Mouse (Mus musculus) kidney, embryonic 16.5 days (tissue): ENCODE results near the gene Prkd2. TPM values are rescaled to one million over a fixed set of nuclear protein-coding genes. Genes with fewer than 3 reads are reported as not detected.

Source experiments
- ATAC-seq: fragments of 200-750 bp; cut with Nextera tagmentation; 2 replicates; pipeline ENCODE4 v1.8.0; 2017; ENCODE audit warnings: moderate TSS enrichment; ENCODE audit not compliant: low FRiP score, low TSS enrichment
- H3K27ac ChIP-seq: fragments of 300-500 bp; sonication (generic); 2 replicates; pipeline ENCODE4 v1.5.1; 2014; ENCODE audit warnings: low read length
- H3K27me3 ChIP-seq: fragments of 300-500 bp; sonication (generic); 2 replicates; pipeline ENCODE4 v1.6.1; 2014; ENCODE audit warnings: low read length, control low read depth, mixed read lengths; ENCODE audit not compliant: insufficient read depth
- H3K36me3 ChIP-seq: fragments of 300-500 bp; sonication (generic); 2 replicates; pipeline ENCODE4 v1.6.1; 2014; ENCODE audit warnings: low read length, control low read depth, mixed read lengths; ENCODE audit not compliant: insufficient read depth
- H3K4me1 ChIP-seq: fragments of 300-500 bp; sonication (generic); 2 replicates; pipeline ENCODE4 v1.6.1; 2014; ENCODE audit warnings: low read length, control low read depth, mixed read lengths; ENCODE audit not compliant: insufficient read depth
- H3K4me2 ChIP-seq: fragments of 300-500 bp; sonication (generic); replicated peaks from 2 replicates; pipeline ENCODE4 v1.6.1; 2014; ENCODE audit warnings: low read depth, low read length
- H3K4me3 ChIP-seq: fragments of 300-500 bp; sonication (generic); 2 replicates; pipeline ENCODE4 v1.5.1; 2014; ENCODE audit warnings: mild to moderate bottlenecking, low read length
- H3K9ac ChIP-seq: fragments of 300-500 bp; sonication (generic); replicated peaks from 2 replicates; pipeline ENCODE4 v1.6.1; 2014; ENCODE audit warnings: low read length
- H3K9me3 ChIP-seq: fragments of 300-500 bp; sonication (generic); 2 replicates; pipeline ENCODE4 v1.6.1; 2016; ENCODE audit warnings: low read length, control low read depth
- WGBS: fragments of 180-500 bp; shearing (Covaris S2); extraction: QIAGEN DNeasy Blood & Tissue Kit; methylation state at CpG from one replicate; pipeline ENCODE4 v1.1.7; 2014; 5-methylcytosine and 5-hydroxymethylcytosine counted together
- polyA plus RNA-seq: library from polyadenylated mRNA; unstranded; fragments of >200 nt; fragmentation: Nextera tagmentation; extraction: Ambion mirVana; gene quantifications from 2 replicates; pipeline ENCODE4 v1.2.1, GENCODE M21; 2015

Prkd2 gene
- polyA plus RNA-seq, 1 experiment from 2014 or later = 16.2 TPM

DNA sequence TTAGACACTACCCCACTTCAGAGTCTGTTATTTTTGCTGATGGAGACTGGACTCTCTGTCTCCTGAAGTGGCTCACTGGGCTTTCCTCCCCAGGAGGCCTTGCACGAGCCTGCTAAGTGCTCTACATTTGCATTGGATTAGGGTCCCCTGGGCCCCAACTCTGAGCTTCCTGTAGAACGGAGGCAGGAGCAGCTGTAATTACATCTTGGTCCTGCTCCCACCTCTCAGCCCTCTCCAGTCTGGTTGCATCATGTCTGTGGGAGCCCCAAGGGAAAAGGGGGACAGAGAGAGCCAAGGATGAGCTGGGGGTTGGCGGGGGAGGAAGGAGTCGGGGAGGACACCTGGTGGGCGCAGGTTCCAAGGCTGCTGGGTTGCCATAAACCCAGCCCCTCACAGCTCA is 57.8 kb downstream of the Prkd2 start:
- Histone ChIP-seq H3K36me3 (no peaks in the 10 kb centered on the region), H3K4me3 (no peak overlapping the region), H3K9me3 (no peaks in the 10 kb centered on the region), H3K4me2 (no peak overlapping the region), H3K4me1 (peaks cover 24% of the 10 kb centered on the region), H3K27me3 (no peaks in the 10 kb centered on the region), H3K9ac (no peak overlapping the region), H3K27ac (no peak overlapping the region)
- 30% methylated on average over 5 of the region's 5 CpGs for WGBS
- ATAC-seq = no peak

DNA sequence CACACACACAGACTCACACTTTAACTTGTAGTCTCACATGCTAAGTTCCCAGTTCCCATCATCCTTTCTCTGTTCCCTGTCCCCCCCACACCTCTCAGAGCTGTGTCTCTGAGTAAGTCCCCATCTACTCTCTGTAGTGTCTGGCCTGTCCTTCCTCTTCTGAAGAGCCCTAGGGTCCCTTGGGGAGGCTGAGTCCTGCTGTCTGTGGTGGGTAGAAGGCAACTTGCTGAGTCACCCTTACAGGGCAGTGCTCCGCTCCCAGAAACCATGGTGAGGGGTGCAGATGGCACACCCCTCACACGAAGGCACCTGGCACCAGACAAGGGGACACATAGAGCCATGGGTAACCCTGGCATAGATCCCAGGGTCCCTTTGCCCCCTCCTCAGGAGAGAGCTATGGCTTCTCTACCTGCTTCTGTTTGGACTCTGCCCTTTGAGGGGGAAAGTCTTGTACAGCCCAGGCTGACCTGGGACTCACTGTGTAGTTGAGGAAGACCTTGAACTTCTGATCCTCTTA is 60.8 kb downstream of the Prkd2 start:
- H3K27ac ChIP-seq = no peak overlapping the region
- H3K4me3 ChIP-seq = no peak overlapping the region
- no peaks in the 10 kb centered on the region for H3K36me3 ChIP-seq
- H3K27me3 ChIP-seq = no peaks in the 10 kb centered on the region
- 83% methylated on average over 2 of the region's 2 CpGs for WGBS
- no peak for ATAC-seq
- H3K4me2 ChIP-seq = no peak overlapping the region
- H3K4me1 ChIP-seq = peaks cover 45% of the 10 kb centered on the region
- no peaks in the 10 kb centered on the region for H3K9me3 ChIP-seq
- no peak overlapping the region for H3K9ac ChIP-seq

DNA sequence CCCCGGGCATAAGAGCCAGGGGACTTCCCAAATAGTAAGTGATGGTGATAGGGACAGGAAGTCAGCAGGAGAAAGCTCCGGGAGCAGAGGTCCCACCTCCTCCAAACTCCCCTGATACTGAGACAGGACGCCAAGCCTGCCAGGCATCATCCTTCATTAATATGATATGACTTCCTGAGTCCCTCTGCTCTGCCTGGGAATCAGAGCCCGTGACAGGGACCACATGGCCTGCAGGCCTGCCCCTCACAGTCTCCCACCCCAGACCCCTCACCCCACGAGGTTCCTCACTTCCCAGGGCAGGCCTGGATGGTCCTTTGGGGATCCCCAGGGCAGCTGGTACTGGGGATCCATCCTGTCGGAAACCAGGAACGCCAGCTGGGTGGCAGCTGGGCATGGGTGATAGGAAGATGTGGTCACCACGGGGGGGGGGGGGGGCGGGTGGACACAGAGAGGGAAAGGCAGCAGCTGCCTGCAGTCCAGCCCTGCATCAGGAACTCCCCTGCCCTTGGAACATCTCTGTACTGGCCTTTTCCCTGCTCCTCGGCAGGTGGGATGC is 61.5 kb downstream of the Prkd2 start:
- no peak for ATAC-seq
- Histone ChIP-seq H3K4me2 (no peak overlapping the region), H3K36me3 (no peaks in the 10 kb centered on the region), H3K9me3 (no peaks in the 10 kb centered on the region), H3K27me3 (no peaks in the 10 kb centered on the region), H3K27ac (no peak overlapping the region), H3K4me3 (no peak overlapping the region), H3K4me1 (peaks cover 49% of the 10 kb centered on the region), H3K9ac (no peak overlapping the region)
- WGBS = 26% methylated on average over 8 of the region's 10 CpGs

DNA sequence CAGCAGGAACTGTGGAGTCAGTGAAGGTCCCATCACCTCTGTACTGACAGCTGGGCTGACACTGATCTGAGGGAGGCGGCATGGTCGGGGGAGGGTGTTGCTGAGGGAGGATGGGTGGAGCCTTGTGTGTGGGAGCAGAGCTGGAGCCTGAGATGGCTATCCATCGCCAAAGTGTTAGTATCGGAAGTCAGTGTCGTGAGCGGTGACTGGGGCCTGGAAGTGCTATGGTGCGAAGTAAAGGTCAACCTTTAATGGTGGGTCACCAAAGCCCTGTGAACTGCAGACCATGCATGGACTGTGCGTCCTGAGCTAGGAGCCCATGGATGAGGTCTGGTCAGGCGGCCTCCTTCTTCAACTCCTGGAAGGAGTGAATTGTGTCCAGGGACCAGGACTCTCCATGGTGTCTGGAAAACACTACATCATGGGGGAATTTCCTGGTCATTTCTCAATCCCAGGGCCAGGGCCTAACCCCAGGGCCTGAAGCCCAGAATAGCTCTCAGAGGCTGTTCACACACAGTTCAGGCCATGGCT is 62.9 kb downstream of the Prkd2 start:
- Histone ChIP-seq H3K4me1 (peaks cover 59% of the 10 kb centered on the region), H3K27me3 (no peaks in the 10 kb centered on the region), H3K4me3 (no peak overlapping the region), H3K27ac (peak overlapping the region; percentile 71), H3K4me2 (no peak overlapping the region), H3K9me3 (no peaks in the 10 kb centered on the region), H3K9ac (no peak overlapping the region), H3K36me3 (no peaks in the 10 kb centered on the region)
- peak; percentile 74 for ATAC-seq
- WGBS = 20% methylated on average over 9 of the region's 9 CpGs

DNA sequence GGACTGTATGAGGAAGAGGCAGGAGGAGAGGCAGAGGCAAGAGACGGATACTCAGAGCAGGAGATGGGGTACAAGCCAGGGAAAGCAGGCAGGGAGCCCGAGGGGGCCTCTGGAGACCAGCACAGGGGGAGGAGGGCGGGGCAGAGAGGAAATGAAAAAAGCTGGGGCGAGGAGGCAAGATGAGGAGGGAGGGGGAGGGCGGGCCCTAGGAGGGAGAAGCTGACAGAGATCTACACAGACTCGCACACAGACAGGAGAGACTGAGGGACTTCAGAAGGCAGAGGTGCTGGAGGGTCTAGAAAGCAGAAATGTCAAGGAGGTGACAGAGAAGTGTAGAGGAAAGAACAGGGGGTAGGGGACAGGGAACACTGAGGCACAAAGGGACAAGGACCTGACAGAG is 63.6 kb downstream of the Prkd2 start, which contains the start of gene Ptgir:
Gene Ptgir, plus strand, starts transcription at position 210 of the 400 bp plus-strand sequence.
- 9% methylated on average over 5 of the region's 6 CpGs for WGBS
- Histone ChIP-seq H3K9me3 (no peaks in the 10 kb centered on the region), H3K27me3 (no peaks in the 10 kb centered on the region), H3K4me1 (peaks cover 58% of the 10 kb centered on the region), H3K27ac (peak within 1 kb of the TSS; percentile 71), H3K4me3 (no peak within 1 kb of the TSS), H3K9ac (0 out of 2 replicates have a peak within 1 kb of the TSS, but pooled peaks have one; percentile 13), H3K4me2 (no peak within 1 kb of the TSS; the same call in 1 of the 2 replicates), H3K36me3 (no peaks in the 10 kb centered on the region)
- ATAC-seq = 0 out of 2 replicates have a peak, but pooled peaks have one; percentile 28

DNA sequence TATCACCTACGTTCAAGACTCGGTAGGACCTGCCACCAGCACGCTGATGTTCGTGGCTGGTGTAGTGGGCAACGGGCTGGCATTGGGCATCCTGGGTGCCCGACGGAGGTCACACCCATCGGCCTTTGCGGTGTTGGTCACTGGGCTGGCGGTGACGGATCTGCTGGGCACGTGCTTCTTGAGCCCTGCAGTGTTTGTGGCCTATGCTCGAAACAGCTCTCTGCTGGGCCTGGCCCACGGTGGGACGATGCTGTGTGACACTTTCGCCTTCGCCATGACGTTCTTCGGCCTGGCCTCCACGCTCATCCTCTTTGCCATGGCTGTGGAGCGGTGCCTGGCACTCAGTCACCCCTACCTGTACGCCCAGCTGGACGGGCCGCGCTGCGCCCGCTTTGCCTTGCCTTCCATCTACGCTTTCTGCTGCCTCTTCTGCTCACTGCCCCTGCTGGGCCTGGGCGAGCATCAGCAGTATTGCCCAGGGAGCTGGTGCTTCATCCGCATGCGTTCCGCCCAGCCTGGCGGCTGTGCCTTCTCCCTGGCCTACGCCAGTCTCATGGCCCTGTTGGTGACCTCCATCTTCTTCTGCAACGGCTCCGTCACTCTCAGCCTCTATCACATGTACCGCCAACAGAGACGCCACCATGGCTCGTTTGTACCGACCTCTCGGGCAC is 64.3 kb downstream of the Prkd2 start:
- WGBS = 92% methylated on average over 41 of the region's 41 CpGs
- ATAC-seq = no peak
- no peak overlapping the region for H3K4me3 ChIP-seq
- H3K27me3 ChIP-seq = no peaks in the 10 kb centered on the region
- H3K9ac ChIP-seq = 0 out of 2 replicates have a peak overlapping the region, but pooled peaks have one; percentile 13
- no peak overlapping the region for H3K27ac ChIP-seq
- H3K4me2 ChIP-seq = no peak overlapping the region; the same call in 1 of the 2 replicates
- H3K4me1 ChIP-seq = peaks cover 51% of the 10 kb centered on the region
- no peaks in the 10 kb centered on the region for H3K9me3 ChIP-seq
- no peaks in the 10 kb centered on the region for H3K36me3 ChIP-seq

DNA sequence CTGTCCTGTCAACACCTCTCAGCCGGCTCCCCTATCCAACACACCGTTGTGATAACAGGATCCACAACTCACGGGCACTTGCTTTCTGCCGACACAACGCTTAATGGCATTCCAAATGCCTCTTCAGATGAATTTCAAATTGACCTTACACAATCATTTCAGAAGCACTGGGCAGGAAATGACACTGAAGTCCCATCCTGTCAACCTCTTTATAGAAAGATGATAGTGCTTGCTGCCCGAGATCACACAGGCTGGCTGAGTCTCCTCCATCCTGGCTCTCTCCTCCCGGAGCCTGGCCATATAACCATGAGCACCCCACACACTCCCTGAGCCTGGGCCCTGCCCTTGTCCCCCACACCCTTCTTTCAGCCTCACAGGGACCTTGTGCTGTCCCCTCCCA is 65.1 kb downstream of the Prkd2 start:
- Histone ChIP-seq H3K9me3 (no peaks in the 10 kb centered on the region), H3K27me3 (no peaks in the 10 kb centered on the region), H3K9ac (no peak overlapping the region), H3K4me2 (peak overlapping the region; percentile 1; the same call in 1 of the 2 replicates), H3K4me3 (no peak overlapping the region), H3K27ac (no peak overlapping the region), H3K4me1 (peaks cover 49% of the 10 kb centered on the region), H3K36me3 (no peaks in the 10 kb centered on the region)
- ATAC-seq = no peak
- 42% methylated on average over 7 of the region's 7 CpGs for WGBS

DNA sequence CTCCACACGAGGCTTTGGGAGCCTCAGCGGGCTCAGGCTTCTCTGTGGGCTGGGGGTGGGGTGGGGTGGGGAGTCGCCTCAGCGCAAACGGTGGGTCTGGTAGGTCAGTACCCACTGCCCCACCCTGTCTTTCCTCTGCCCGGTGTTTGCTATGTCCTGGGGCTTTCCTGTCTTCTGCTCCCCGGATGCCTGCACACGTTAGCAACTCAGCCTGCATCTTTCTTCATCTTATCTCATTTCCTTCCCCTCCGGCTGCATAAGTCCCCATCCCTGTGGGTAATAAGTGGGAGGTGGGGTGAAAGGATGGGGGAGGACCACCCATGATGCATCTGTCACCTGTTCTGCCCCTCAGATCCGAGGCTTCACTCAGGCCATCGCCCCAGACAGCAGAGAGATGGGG is 65.7 kb downstream of the Prkd2 start:
- Histone ChIP-seq H3K4me2 (peak overlapping the region; percentile 1), H3K4me3 (no peak overlapping the region), H3K27ac (no peak overlapping the region), H3K36me3 (no peaks in the 10 kb centered on the region), H3K27me3 (no peaks in the 10 kb centered on the region), H3K4me1 (peaks cover 49% of the 10 kb centered on the region), H3K9me3 (no peaks in the 10 kb centered on the region), H3K9ac (no peak overlapping the region)
- ATAC-seq = no peak
- 36% methylated on average over 11 of the region's 11 CpGs for WGBS

DNA sequence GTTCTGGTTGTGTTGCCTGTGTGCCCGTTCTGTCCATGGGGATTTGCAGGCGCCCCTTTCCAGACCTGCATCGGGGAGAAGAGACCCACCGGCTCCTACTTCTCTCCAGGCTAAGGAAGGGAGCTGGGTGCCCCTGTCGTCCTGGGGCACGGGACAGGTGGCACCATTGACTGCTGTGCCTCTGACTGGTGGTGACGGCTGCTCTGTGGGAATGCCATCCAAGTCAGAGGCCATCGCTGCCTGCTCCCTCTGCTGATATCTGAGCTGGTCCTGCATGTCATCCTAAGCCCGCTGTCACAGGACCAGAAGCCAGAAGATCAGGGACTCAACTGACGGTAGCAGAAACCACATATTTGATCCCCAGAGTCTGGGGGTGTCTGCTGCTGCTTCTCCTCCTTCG is 66.2 kb downstream of the Prkd2 start:
- no peak for ATAC-seq
- no peak overlapping the region for H3K9ac ChIP-seq
- H3K9me3 ChIP-seq = no peaks in the 10 kb centered on the region
- peaks cover 48% of the 10 kb centered on the region for H3K4me1 ChIP-seq
- no peak overlapping the region for H3K27ac ChIP-seq
- H3K27me3 ChIP-seq = no peaks in the 10 kb centered on the region
- WGBS = 52% methylated on average over 11 of the region's 11 CpGs
- no peaks in the 10 kb centered on the region for H3K36me3 ChIP-seq
- no peak overlapping the region for H3K4me3 ChIP-seq
- H3K4me2 ChIP-seq = peak overlapping the region; percentile 1; the same call in 1 of the 2 replicates

DNA sequence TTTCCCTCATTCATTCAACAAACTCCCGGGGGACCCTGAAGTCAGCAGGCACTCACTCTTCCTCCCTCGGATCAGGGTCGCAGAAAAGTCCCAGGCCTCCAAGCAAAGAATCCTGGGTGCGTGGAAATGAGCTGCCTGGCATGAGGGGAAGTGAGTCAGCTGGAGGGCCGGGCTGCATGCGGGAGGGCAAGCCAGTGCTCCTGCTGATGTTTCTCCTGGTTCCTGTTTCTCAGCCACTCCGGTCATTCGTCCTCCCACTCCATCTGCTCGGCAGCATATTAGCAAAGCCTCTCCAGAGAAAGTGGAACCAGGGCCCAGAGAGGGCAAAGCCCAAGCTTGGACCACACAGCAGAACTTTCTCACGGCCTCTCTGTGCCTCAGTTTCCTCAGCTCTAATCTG is 67.2 kb downstream of the Prkd2 start:
- H3K4me1 ChIP-seq = peaks cover 39% of the 10 kb centered on the region
- H3K9ac ChIP-seq = 0 out of 2 replicates have a peak overlapping the region, but pooled peaks have one; percentile 15
- no peaks in the 10 kb centered on the region for H3K9me3 ChIP-seq
- ATAC-seq = no peak
- 27% methylated on average over 10 of the region's 10 CpGs for WGBS
- H3K36me3 ChIP-seq = peaks cover 7% of the 10 kb centered on the region
- no peak overlapping the region for H3K27ac ChIP-seq
- no peaks in the 10 kb centered on the region for H3K27me3 ChIP-seq
- no peak overlapping the region for H3K4me2 ChIP-seq
- H3K4me3 ChIP-seq = no peak overlapping the region
